In genomic region chr13:100797171-100797570, GRCm38 (mm10) we compare ENCODE assay signal across 21 mouse cellular contexts. TPM values are rescaled to one million over a fixed set of nuclear protein-coding genes. Genes with fewer than 3 reads are reported as not detected.
DNase-seq lines count a peak whose midpoint lies in the region; ATAC-seq and TF ChIP-seq lines count a peak whose summit lies in the region.
"Had no signal": no experiment of that assay in that cellular context is flagged by ENCODE, and none has a peak within 500 bp of the region (broad histone marks: within the 10 kb centered on the region; RNA-seq: fewer than 3 reads in every experiment).

No protein-coding gene starts in this region.

- H3K36me3 ChIP-seq in kidney, adult 2 months (ENCODE audit: control insufficient read depth, insufficient read depth, low read length), result peaks cover 1% of the 10 kb centered on the region
- H3K36me3 ChIP-seq in kidney, embryonic 15.5 days, result peaks cover 22% of the 10 kb centered on the region

- 67% methylated on average over 6 of the region's 6 CpGs for whole genome bisulfite sequencing in kidney, adult 2 months
- WGBS in kidney, embryonic 15.5 days, result 91% methylated on average over 6 of the region's 6 CpGs

- H3K27ac ChIP-seq in kidney, adult 2 months (ENCODE audit: insufficient read depth, low read depth, low read length), result no peak overlapping the region
- H3K27ac ChIP-seq in kidney, embryonic 15.5 days, result no peak overlapping the region

- no peak overlapping the region for H3K4me3 ChIP-seq in kidney, adult 2 months (ENCODE audit: insufficient read depth, low read depth, low read length)
- no peak overlapping the region for H3K4me3 ChIP-seq in kidney, embryonic 15.5 days (replicated peaks)

- no peaks in the 10 kb centered on the region; the same call in 1 of the 2 replicates for H3K4me1 ChIP-seq in kidney, adult 2 months (ENCODE audit: control insufficient read depth, insufficient read depth, low read length)
- H3K4me1 ChIP-seq in kidney, embryonic 15.5 days, result no peaks in the 10 kb centered on the region

- no peak overlapping the region for H3K4me2 ChIP-seq in kidney, embryonic 15.5 days

- no peaks in the 10 kb centered on the region for H3K27me3 ChIP-seq in kidney, adult 2 months (replicated peaks; ENCODE audit: control insufficient read depth, insufficient read depth, low read length)
- H3K27me3 ChIP-seq in kidney, embryonic 15.5 days, result no peaks in the 10 kb centered on the region
- H3K27me3 ChIP-seq: CH12.LX, Patski had no signal

- no peak overlapping the region for H3K9ac ChIP-seq in kidney, embryonic 15.5 days

- TF ChIP-seq CTCF in kidney, adult 2 months (conservative IDR thresholded peaks at IDR 0.05; ENCODE audit: insufficient read depth, insufficient read length, low read depth, low read length), result no peak

- H3K9me3 ChIP-seq in kidney, embryonic 15.5 days (replicated peaks), result no peaks in the 10 kb centered on the region
- H3K9me3 ChIP-seq: G1E had no signal

- ATAC-seq in kidney, embryonic 15.5 days (replicated peaks; ENCODE audit: low FRiP score), result no peak
- ATAC-seq: activated CD4-positive, CD25-positive, alpha-beta regulatory T cell, adult 4 months; CD4-positive, CD25-positive, alpha-beta regulatory T cell, adult 4 months; Patski had no signal

- TF ChIP-seq POLR2A in kidney, adult 2 months (IDR thresholded peaks at IDR 0.05; ENCODE audit: low read depth, low read length), result no peak

- peak; percentile 61 for DNase-seq in heart, adult 11 months
- DNase-seq in heart, adult 8-10 months (ENCODE audit: low spot score), result no peak
- DNase-seq in kidney, adult 2 months, result peak; percentile 55
- no peak for DNase-seq in kidney, postnatal 4 days
- peak; percentile 50 for DNase-seq in kidney, adult 9 months
- DNase-seq: adrenal gland, adult 2 months; adrenal gland, adult 8-10 months; adrenal gland, postnatal 10 days; adrenal gland, postnatal 14 days; adrenal gland, postnatal 25 days; adrenal gland, postnatal 36 days; B cell, adult 2 months; cerebellum, adult 11 months; cerebellum, adult 11-12 months; cerebellum, adult 18-20 months had no signal

RNA-seq across cellular contexts. Expression of gene Ccnb1, which starts 10.8 kb away (rescaled TPM):
- total RNA-seq in heart, adult 8-10 months (2022), result under 1 TPM in 3 of 4 experiments, not detected in 1; 0.19 to 0.63 (median 0.28) TPM
- 1.0 and 1.1 TPM in 2 replicates for polyA plus RNA-seq in kidney, adult 2 months (2012; rRNA removed)
- polyA plus RNA-seq in kidney, embryonic 15.5 days (2015; fragmentation: Nextera tagmentation; extraction: Ambion mirVana), result 256 and 259 TPM in 2 replicates

RNA-seq across cellular contexts. Expression of gene Cenph, which starts 21.5 kb away (rescaled TPM):
- total RNA-seq in heart, adult 8-10 months (2022), result under 1 TPM in 2 of 4 experiments, not detected in 2; 0.25 to 0.28 TPM
- 0.19 and 0.23 TPM in 2 replicates for polyA plus RNA-seq in kidney, adult 2 months (2012; rRNA removed)
- 39.0 and 42.7 TPM in 2 replicates for polyA plus RNA-seq in kidney, embryonic 15.5 days (2015; fragmentation: Nextera tagmentation; extraction: Ambion mirVana)

RNA-seq across cellular contexts. Expression of gene Slc30a5, which starts 36.1 kb away (rescaled TPM):
- 10 to 100 TPM; 16.2 to 20.6 (median 19.2) TPM for total RNA-seq in heart, adult 8-10 months (2022)
- polyA plus RNA-seq in kidney, adult 2 months (2012; rRNA removed), result 28.5 and 33.8 TPM in 2 replicates
- 55.7 and 56.8 TPM in 2 replicates for polyA plus RNA-seq in kidney, embryonic 15.5 days (2015; fragmentation: Nextera tagmentation; extraction: Ambion mirVana)

RNA-seq across cellular contexts. Expression of gene Mrps36, which starts 52.7 kb away (rescaled TPM):
- 100 to 1,000 TPM; 179 to 227 (median 201) TPM for total RNA-seq in heart, adult 8-10 months (2022)
- polyA plus RNA-seq in kidney, adult 2 months (2012; rRNA removed), result 105 and 131 TPM in 2 replicates
- polyA plus RNA-seq in kidney, embryonic 15.5 days (2015; fragmentation: Nextera tagmentation; extraction: Ambion mirVana), result 171 and 186 TPM in 2 replicates

Comparison
In these comparisons a context has a peak if more than half of its experiments do, and no peak if none do; other contexts are left out.
1. DNase-seq: peak in heart, adult 11 months (single experiment), kidney, adult 2 months (single experiment) and kidney, adult 9 months (single experiment); none in heart, adult 8-10 months (single experiment) and kidney, postnatal 4 days (0 of 2).
2. RNA of gene Ccnb1, which starts 10.8 kb away (polyA plus RNA-seq): 256 to 259 TPM in kidney, embryonic 15.5 days; 1.0 to 1.1 TPM in kidney, adult 2 months; every median in the first group is over 100 times any median in the second.
3. RNA of gene Cenph, which starts 21.5 kb away (polyA plus RNA-seq): 39.0 to 42.7 TPM in kidney, embryonic 15.5 days; 0.19 to 0.23 TPM in kidney, adult 2 months; every median in the first group is over 10 times any median in the second.